10 mouse cellular contexts compared by ENCODE assay signal in the genomic region with DNA sequence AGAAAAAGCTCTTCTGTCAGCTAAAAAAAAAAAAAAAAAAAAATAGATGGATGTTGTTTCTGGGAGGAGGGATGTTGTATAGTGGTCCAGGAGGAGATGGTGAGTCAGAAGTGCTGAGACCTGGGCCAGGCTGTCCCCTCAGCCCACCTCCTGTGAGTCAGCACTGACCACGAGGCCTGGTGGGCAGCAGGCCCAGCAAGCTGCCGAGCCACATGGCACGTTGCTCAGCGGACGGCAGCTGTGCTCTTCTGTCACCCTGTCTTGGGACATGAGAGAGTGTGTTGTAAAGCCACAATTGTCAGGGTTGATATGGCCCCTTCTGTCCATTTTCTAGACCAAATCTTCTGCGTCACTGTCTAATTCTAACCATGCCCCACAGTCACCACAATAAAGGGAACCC.
A peak's percentile ranks its signal among the peaks of the same experiment; 100 is the strongest.
DNase-seq lines count a peak whose midpoint lies in the region; ATAC-seq lines count a peak whose summit lies in the region.
"Had no signal": no experiment of that assay in that cellular context is flagged by ENCODE, and none has a peak within 500 bp of the region (broad histone marks: within the 10 kb centered on the region; RNA-seq: fewer than 3 reads in every experiment).

No protein-coding gene starts in this region.

- ATAC-seq in megakaryocyte, adult 5-6 weeks (ENCODE audit: poor library complexity, severe bottlenecking), result no peak
- ATAC-seq in kidney, embryonic 14.5 days (ENCODE audit: low FRiP score, low TSS enrichment), result no peak
- ATAC-seq in forebrain, embryonic 14.5 days, result no peak

- H3K27ac ChIP-seq in kidney, embryonic 14.5 days (ENCODE audit: low read depth, low read length), result no peak overlapping the region
- no peak overlapping the region for H3K27ac ChIP-seq in forebrain, embryonic 14.5 days (ENCODE audit: low read depth, low read length)
- H3K27ac ChIP-seq: hindbrain, embryonic 14.5 days; liver, embryonic 13.5 days had no signal

- 57% methylated on average over 6 of the region's 6 CpGs for WGBS in kidney, embryonic 14.5 days
- 85% methylated on average over 6 of the region's 6 CpGs for WGBS in forebrain, embryonic 14.5 days

- DNase-seq in cerebellum, adult 9-11 months, result peak; percentile 58
- peak; percentile 76 to 82 for DNase-seq in heart, postnatal 36 days
- peak; percentile 87 for DNase-seq in skeletal muscle tissue, adult 2 months (ENCODE audit: low read depth, low spot score)
- DNase-seq in kidney, postnatal 4 days, result no peak
- no peak for DNase-seq in forebrain, embryonic 14.5 days (ENCODE audit: low spot score)
- DNase-seq: liver, embryonic 13.5 days had no signal

- no peaks in the 10 kb centered on the region for H3K27me3 ChIP-seq in megakaryocyte, embryonic 14.5 days (replicated peaks)
- H3K27me3 ChIP-seq in kidney, embryonic 14.5 days (ENCODE audit: control insufficient read depth, insufficient read depth, low read length), result no peaks in the 10 kb centered on the region
- H3K27me3 ChIP-seq in forebrain, embryonic 14.5 days (replicated peaks; ENCODE audit: control insufficient read depth, insufficient read depth, low read length), result no peaks in the 10 kb centered on the region
- H3K27me3 ChIP-seq: liver, embryonic 13.5 days had no signal

- no peak overlapping the region for H3K9ac ChIP-seq in kidney, embryonic 14.5 days (ENCODE audit: low read depth, low read length)
- H3K9ac ChIP-seq in forebrain, embryonic 14.5 days (ENCODE audit: low read length), result no peak overlapping the region
- H3K9ac ChIP-seq: hindbrain, embryonic 14.5 days; liver, embryonic 13.5 days had no signal

- intact Hi-C loops in heart, postnatal 36 days (cut with DNase I), result loop anchor here (5.0 kb wide), 1 partner anchor 36 kb away; no protein-coding TSS in a partner anchor

- H3K36me3 ChIP-seq in megakaryocyte, embryonic 14.5 days (replicated peaks; ENCODE audit: low read length), result no peaks in the 10 kb centered on the region
- no peaks in the 10 kb centered on the region for H3K36me3 ChIP-seq in kidney, embryonic 14.5 days (ENCODE audit: control insufficient read depth, insufficient read depth, low read length)
- no peaks in the 10 kb centered on the region for H3K36me3 ChIP-seq in forebrain, embryonic 14.5 days (ENCODE audit: control insufficient read depth, insufficient read depth, low read length)
- H3K36me3 ChIP-seq: liver, embryonic 13.5 days had no signal

- peak overlapping the region; percentile 47 for H3K4me3 ChIP-seq in megakaryocyte, embryonic 14.5 days (replicated peaks)
- H3K4me3 ChIP-seq in kidney, embryonic 14.5 days (ENCODE audit: low read length), result no peak overlapping the region
- H3K4me3 ChIP-seq in forebrain, embryonic 14.5 days (ENCODE audit: low read depth, low read length), result no peak overlapping the region
- H3K4me3 ChIP-seq: liver, embryonic 13.5 days had no signal

- no peaks in the 10 kb centered on the region for H3K4me1 ChIP-seq in megakaryocyte, embryonic 14.5 days
- no peaks in the 10 kb centered on the region for H3K4me1 ChIP-seq in kidney, embryonic 14.5 days (ENCODE audit: control insufficient read depth, insufficient read depth, low read length)
- no peaks in the 10 kb centered on the region for H3K4me1 ChIP-seq in forebrain, embryonic 14.5 days (ENCODE audit: control insufficient read depth, insufficient read depth, low read length)
- H3K4me1 ChIP-seq: liver, embryonic 13.5 days had no signal

- peaks cover 14% of the 10 kb centered on the region for H3K9me3 ChIP-seq in megakaryocyte, embryonic 14.5 days
- H3K9me3 ChIP-seq in kidney, embryonic 14.5 days (ENCODE audit: control insufficient read depth, low read length), result no peaks in the 10 kb centered on the region
- H3K9me3 ChIP-seq in forebrain, embryonic 14.5 days (replicated peaks; ENCODE audit: control insufficient read depth, low read length), result no peaks in the 10 kb centered on the region
- H3K9me3 ChIP-seq: liver, embryonic 13.5 days had no signal

- no peak overlapping the region for H3K4me2 ChIP-seq in kidney, embryonic 14.5 days (replicated peaks; ENCODE audit: low read depth, low read length)
- H3K4me2 ChIP-seq in forebrain, embryonic 14.5 days (ENCODE audit: low read length), result no peak overlapping the region
- H3K4me2 ChIP-seq: hindbrain, embryonic 14.5 days; liver, embryonic 13.5 days had no signal

Comparison
In these comparisons a context has a peak if more than half of its experiments do, and no peak if none do; other contexts are left out.
1. DNase-seq: peak in cerebellum, adult 9-11 months (single experiment), heart, postnatal 36 days (2 of 2) and skeletal muscle tissue, adult 2 months (single experiment); none in kidney, postnatal 4 days (0 of 2) and forebrain, embryonic 14.5 days (single experiment).